Mouse (Mus musculus) stomach, embryonic 14.5 days (tissue): ENCODE measurements around the gene Smoc1. TPM values are rescaled to one million over a fixed set of nuclear protein-coding genes. Genes with fewer than 3 reads are reported as not detected.

Experiments
- ATAC-seq: fragments of 200-750 bp; cut with Nextera tagmentation; 2 replicates; pipeline ENCODE4 v1.8.0; 2017; ENCODE audit warnings: low read depth, moderate TSS enrichment; ENCODE audit not compliant: insufficient number of reproducible peaks, insufficient read depth, low FRiP score
- H3K27ac ChIP-seq: fragments of 300-500 bp; sonication (generic); 2 replicates; pipeline ENCODE4 v1.5.1; 2014; ENCODE audit warnings: mild to moderate bottlenecking, low read length, moderate library complexity, mixed read lengths
- H3K27me3 ChIP-seq: fragments of 300-500 bp; sonication (generic); 2 replicates; pipeline ENCODE4 v1.6.1; 2014; ENCODE audit warnings: low read length, control low read depth, mixed read lengths; ENCODE audit not compliant: control insufficient read depth, insufficient read depth
- H3K36me3 ChIP-seq: fragments of 300-500 bp; sonication (generic); 2 replicates; pipeline ENCODE4 v1.6.1; 2014; ENCODE audit warnings: mild to moderate bottlenecking, control low read depth, low read length, moderate library complexity, mixed read lengths; ENCODE audit not compliant: control insufficient read depth, insufficient read depth
- H3K4me1 ChIP-seq: fragments of 300-500 bp; sonication (generic); 2 replicates; pipeline ENCODE4 v1.6.1; 2014; ENCODE audit warnings: low read length, control low read depth, mixed read lengths; ENCODE audit not compliant: control insufficient read depth, insufficient read depth
- H3K4me2 ChIP-seq: fragments of 300-500 bp; sonication (generic); replicated peaks from 2 replicates; pipeline ENCODE4 v1.6.1; 2014; ENCODE audit warnings: low read depth, low read length, control low read depth
- H3K4me3 ChIP-seq: fragments of 300-500 bp; sonication (generic); 2 replicates; pipeline ENCODE4 v1.5.1; 2014; ENCODE audit warnings: low read depth, low read length, control low read depth
- H3K9ac ChIP-seq: fragments of 300-500 bp; sonication (generic); replicated peaks from 2 replicates; pipeline ENCODE4 v1.6.1; 2014; ENCODE audit warnings: low read depth, mild to moderate bottlenecking, control low read depth, low read length, moderate library complexity, mixed read lengths
- H3K9me3 ChIP-seq: fragments of 300-500 bp; sonication (generic); 2 replicates; pipeline ENCODE4 v1.6.1; 2016; ENCODE audit warnings: low read depth, low read length, control low read depth; ENCODE audit not compliant: control insufficient read depth
- WGBS: fragments of 180-500 bp; shearing (Covaris S2); extraction: QIAGEN DNeasy Blood & Tissue Kit; methylation state at CpG from one replicate; pipeline ENCODE4 v1.1.7; 2014; 5-methylcytosine and 5-hydroxymethylcytosine counted together
- polyA plus RNA-seq: library from polyadenylated mRNA; unstranded; fragments of >200 nt; fragmentation: Nextera tagmentation; extraction: Ambion mirVana; gene quantifications from 2 replicates; pipeline ENCODE4 v1.2.1, GENCODE M21; 2014

The Smoc1 gene
- polyA plus RNA-seq, 1 experiment from 2014 or later: 4.7 TPM

DNA sequence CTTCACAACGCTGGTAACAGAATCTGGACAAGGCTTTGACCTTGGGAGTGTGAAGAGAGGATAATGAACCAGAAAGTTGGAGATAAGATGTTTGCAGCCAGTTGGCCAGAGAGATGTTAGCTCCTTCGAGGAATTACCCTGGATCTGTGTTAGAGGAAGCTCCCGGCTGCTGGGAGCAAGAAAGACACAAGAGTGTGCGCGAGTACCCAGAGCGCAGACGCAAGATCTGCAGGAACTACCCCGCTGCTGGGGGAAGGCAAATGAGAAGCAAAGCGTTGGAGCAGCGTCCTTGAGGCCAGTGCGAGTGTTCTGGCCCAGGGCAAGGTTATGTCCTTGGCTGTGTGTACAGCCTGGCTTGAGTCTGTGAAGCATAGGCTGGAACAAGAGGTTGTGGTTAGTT lies 13.1 kb upstream of the Smoc1 start:
- no peak overlapping the region for H3K9ac ChIP-seq
- ATAC-seq: no peak
- no peaks in the 10 kb centered on the region for H3K27me3 ChIP-seq
- WGBS: 81% methylated on average over 11 of the region's 11 CpGs
- H3K4me3 ChIP-seq: no peak overlapping the region
- no peak overlapping the region for H3K27ac ChIP-seq
- H3K4me1 ChIP-seq: peaks cover 8% of the 10 kb centered on the region; the same call in 1 of the 2 replicates
- no peak overlapping the region for H3K4me2 ChIP-seq
- H3K36me3 ChIP-seq: no peaks in the 10 kb centered on the region
- H3K9me3 ChIP-seq: no peaks in the 10 kb centered on the region

DNA sequence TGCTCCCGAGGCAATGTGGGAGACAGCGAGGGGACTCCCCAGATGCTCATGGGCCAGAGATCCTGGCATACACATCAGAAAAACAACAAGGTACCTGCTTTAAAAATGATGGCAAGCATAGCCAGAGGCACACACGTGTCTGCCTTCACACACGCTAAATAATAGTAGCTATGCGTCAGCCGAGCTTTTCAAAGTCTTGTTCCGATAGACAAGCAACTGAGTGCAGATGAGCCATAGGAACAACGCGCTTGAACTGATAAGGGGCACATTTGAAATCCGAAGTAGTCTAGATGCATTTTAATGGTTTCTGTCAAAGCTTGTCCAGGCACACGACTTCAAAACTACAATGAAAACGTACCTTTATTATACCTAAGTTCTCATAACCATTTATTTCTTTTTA lies 9.0 kb upstream of the Smoc1 start:
- no peaks in the 10 kb centered on the region for H3K9me3 ChIP-seq
- no peaks in the 10 kb centered on the region for H3K4me1 ChIP-seq
- H3K4me2 ChIP-seq: no peak overlapping the region
- WGBS: 91% methylated on average over 12 of the region's 12 CpGs
- no peaks in the 10 kb centered on the region for H3K27me3 ChIP-seq
- no peak overlapping the region for H3K9ac ChIP-seq
- no peak overlapping the region for H3K4me3 ChIP-seq
- H3K36me3 ChIP-seq: no peaks in the 10 kb centered on the region
- ATAC-seq: no peak
- no peak overlapping the region for H3K27ac ChIP-seq

DNA sequence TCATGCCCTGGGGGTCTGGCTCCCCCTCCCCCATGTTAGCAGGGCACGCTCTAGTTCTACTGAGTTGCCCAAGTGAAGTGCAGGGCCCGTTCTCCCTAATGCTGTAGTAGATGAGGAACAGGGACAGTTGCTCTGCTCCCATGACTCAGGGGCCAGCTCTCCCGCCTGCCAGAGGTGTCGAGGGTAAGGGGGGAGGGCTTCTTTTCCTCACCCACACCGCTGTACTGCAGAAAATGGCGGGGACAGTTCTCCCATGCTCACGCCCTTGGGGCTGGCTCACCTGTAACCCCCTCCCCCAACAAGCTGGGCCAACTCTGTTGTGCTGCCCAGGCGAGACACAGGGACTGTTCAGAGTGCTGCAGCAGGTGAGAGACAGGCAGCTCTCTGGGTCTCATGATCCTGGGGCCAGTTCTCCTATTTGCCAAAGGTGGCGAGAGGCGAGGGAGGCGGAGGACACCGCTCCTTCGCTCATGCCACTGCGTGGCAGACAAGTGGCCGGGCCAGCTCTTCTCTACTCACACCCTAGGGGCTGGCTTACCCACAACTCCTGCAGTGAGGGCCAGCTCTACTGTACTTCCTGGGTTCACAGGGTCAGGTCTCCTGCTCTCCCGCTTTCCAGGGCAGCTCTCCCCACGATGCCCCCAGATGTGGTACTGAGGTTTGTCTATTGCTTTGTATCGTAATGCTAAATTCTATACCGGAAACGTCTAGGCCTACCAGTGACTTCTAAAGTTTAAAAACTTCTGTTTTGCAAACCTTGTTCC lies 7.9 kb upstream of the Smoc1 start:
- Histone ChIP-seq H3K27ac (no peak overlapping the region), H3K9ac (no peak overlapping the region), H3K36me3 (no peaks in the 10 kb centered on the region), H3K4me2 (no peak overlapping the region), H3K4me3 (no peak overlapping the region), H3K27me3 (no peaks in the 10 kb centered on the region), H3K9me3 (no peaks in the 10 kb centered on the region), H3K4me1 (no peaks in the 10 kb centered on the region)
- 76% methylated on average over 20 of the region's 20 CpGs for WGBS
- ATAC-seq: no peak

DNA sequence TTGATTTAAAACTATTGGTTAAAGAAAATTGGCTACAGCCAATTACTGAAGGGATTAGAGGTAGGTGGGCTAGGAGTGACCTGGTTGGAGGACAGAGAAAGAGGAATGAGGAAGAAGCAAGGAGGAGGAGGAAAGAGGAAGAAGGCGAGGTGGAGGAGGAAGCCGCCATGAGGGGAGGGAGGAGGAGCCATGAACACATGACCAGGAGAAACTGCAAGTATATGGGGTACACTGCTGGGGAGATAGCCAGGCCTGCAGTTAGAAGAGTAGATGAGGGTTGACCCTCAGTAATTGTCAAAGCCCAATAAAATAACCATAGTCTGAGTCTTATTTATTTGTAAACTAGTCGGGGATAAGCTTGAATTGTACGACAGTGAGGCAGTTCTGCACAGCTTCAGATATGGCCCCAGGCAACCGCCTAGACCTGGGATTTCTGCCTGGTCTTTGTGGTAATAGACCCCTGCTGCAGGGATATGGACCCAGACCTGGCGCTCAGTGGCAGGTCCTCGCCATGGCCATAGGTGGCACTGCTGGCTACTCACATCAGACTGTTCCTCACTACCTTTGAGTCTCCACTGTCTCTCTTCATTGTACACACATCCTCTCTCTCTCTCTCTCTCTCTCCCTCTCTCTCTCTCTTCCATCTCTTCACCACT lies 7.2 kb upstream of the Smoc1 start:
- H3K9me3 ChIP-seq: no peaks in the 10 kb centered on the region
- H3K9ac ChIP-seq: no peak overlapping the region
- H3K36me3 ChIP-seq: no peaks in the 10 kb centered on the region
- no peak for ATAC-seq
- no peak overlapping the region for H3K4me2 ChIP-seq
- H3K27ac ChIP-seq: no peak overlapping the region
- no peaks in the 10 kb centered on the region for H3K27me3 ChIP-seq
- 83% methylated on average over 7 of the region's 7 CpGs for WGBS
- no peaks in the 10 kb centered on the region for H3K4me1 ChIP-seq
- no peak overlapping the region for H3K4me3 ChIP-seq

DNA sequence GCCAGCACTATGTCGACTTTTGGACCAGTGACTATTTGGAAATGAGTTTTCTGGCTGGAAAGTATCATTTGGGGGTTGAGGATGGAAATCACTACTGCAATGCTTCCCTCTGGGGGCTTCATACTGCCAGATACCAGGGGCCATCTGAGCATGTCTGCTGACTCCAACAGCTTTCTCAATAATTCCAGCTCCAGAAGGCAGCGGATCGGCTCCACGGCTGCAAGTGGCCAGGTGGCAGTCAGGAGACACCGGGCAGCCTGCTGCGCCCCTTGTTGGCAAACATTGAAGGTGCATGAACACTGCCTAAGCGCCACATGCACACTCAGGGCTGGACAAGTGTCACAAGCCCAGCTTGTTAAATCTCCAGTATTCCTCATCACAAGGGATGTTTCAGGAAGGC lies 2.2 kb upstream of the Smoc1 start:
- H3K4me2 ChIP-seq: no peak overlapping the region
- 0 out of 2 replicates have a peak, but pooled peaks cover 4% of the 10 kb centered on the region for H3K4me1 ChIP-seq
- H3K36me3 ChIP-seq: no peaks in the 10 kb centered on the region
- H3K27ac ChIP-seq: no peak overlapping the region
- no peaks in the 10 kb centered on the region for H3K9me3 ChIP-seq
- no peak overlapping the region for H3K9ac ChIP-seq
- H3K27me3 ChIP-seq: 0 out of 2 replicates have a peak, but pooled peaks cover 4% of the 10 kb centered on the region
- WGBS: 89% methylated on average over 7 of the region's 7 CpGs
- no peak overlapping the region for H3K4me3 ChIP-seq
- ATAC-seq: no peak

DNA sequence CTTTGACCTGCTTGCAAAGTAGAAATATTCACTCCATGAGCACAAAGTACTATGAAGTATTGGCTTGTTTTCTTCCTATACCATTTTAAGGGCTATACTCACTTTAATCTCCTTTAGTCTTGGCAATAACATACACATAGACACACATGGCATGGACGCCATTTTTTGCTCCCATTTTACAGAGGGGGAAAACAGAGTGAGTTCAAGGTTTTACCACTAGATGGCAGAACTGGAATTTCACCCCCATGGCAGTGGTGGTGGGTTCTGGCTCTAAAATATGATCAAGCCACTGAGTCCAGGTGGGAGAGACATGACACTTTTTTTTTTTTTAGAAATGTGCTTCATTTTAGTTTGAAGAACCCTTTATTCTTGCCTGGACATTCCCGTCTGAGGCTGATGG lies 1.6 kb upstream of the Smoc1 start:
- no peak overlapping the region for H3K4me3 ChIP-seq
- no peak overlapping the region for H3K27ac ChIP-seq
- WGBS: 79% methylated on average over 2 of the region's 2 CpGs
- no peaks in the 10 kb centered on the region for H3K9me3 ChIP-seq
- H3K4me1 ChIP-seq: 0 out of 2 replicates have a peak, but pooled peaks cover 4% of the 10 kb centered on the region
- H3K4me2 ChIP-seq: no peak overlapping the region
- ATAC-seq: no peak
- 0 out of 2 replicates have a peak, but pooled peaks cover 4% of the 10 kb centered on the region for H3K27me3 ChIP-seq
- H3K9ac ChIP-seq: no peak overlapping the region
- no peaks in the 10 kb centered on the region for H3K36me3 ChIP-seq

DNA sequence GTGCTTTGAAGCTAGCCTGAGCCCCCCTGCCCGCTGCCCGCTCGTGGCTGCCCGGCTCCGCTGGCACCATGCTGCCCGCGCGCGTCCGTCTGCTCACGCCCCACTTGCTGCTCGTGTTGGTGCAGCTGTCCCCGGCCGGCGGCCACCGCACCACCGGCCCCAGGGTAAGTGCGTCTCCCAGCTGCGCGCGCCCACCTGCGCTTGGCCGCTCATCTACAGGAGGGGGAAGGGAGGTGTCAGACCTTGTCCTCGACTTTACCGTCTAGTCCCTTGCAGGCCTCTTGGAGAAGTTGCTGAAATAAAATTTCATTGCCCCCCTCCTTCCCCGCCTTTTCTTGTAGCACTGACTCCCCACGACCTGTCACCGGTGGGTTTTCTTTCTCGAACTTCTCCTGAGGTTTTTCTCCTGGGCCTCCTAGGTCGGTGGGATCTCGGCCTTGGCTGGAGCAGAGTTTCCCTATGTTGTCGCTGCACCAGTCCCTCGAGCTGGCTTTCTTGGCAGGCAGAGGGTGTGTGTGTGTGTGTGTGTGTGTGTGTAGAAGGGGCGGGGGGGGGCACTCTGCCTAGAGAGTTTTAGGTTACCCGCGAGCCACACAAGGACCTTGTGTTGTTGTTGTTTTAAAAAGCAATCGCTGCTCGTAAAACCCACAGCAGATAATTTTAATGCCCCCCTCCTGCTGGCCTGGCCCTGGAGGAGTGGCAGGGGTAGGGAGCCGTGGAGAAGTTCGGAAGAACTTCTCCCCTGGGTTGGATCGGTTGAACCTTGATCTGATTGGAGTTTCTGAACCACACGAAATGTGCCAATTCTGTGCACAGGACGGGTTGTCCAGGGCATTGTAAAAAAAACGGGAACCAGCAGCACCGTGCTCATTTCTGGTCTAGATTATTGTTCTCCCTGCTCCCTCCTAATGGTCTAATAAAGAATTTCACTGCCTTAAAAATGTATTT lies 661 bp downstream of the Smoc1 start:
- Histone ChIP-seq H3K36me3 (no peaks in the 10 kb centered on the region), H3K9ac (no peak overlapping the region), H3K4me2 (peak overlapping the region; percentile 88), H3K9me3 (no peaks in the 10 kb centered on the region), H3K27me3 (0 out of 2 replicates have a peak, but pooled peaks cover 4% of the 10 kb centered on the region), H3K4me1 (0 out of 2 replicates have a peak, but pooled peaks cover 4% of the 10 kb centered on the region), H3K4me3 (peak overlapping the region; percentile 61), H3K27ac (no peak overlapping the region)
- 5% methylated on average over 45 of the region's 45 CpGs for WGBS
- ATAC-seq: peak; percentile 67
